9 mouse cellular contexts compared by ENCODE assay signal in the genomic region with DNA sequence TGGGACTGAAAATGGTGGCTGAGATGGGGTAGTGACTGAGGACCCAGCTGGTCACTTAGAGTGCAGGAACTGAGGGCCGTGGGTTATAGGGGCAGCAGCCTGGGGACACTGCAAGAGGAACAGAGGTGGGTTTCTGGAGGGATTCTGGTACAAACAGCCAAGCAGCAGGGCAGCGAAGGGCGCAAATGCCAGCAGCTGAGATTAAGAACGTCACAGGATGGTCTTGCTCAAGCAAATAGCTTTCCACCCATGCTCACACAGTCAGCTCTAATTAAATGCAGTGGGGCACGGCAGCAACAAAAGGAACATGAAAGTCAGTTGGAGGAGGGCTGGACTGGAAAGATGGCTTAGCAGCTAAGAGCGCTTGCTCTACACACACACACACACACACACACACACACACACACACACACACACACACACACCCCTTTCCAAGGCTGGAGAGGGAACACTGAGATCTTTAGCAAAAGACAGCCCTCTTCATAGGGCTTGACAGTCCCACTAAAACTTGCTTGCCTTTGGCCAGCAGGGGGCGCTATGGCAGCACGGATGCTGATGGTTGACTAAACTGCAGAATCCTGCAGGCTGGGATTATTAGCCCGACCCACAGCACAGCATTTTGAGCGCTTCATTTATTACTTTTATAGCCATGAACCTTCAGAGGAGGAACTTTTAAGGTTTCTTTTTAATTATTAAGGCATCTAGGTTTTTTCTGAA. TPM values are rescaled to one million over a fixed set of nuclear protein-coding genes. Genes with fewer than 3 reads are reported as not detected.
DNase-seq lines count a peak whose midpoint lies in the region; ATAC-seq and TF ChIP-seq lines count a peak whose summit lies in the region.
"Had no signal": no experiment of that assay in that cellular context is flagged by ENCODE, and none has a peak within 500 bp of the region (broad histone marks: within the 10 kb centered on the region; RNA-seq: fewer than 3 reads in every experiment).

No protein-coding gene starts in this region.

- ATAC-seq in heart, embryonic 16.5 days (replicated peaks; ENCODE audit: extremely low read depth, insufficient read depth, low FRiP score): peak; percentile 85; the same call in 1 of the 2 replicates
- ATAC-seq in liver, embryonic 13.5 days (ENCODE audit: low read depth): no peak
- peak; percentile 94 for ATAC-seq in neural tube, embryonic 12.5 days (ENCODE audit: low FRiP score, low read depth)
- peak; percentile 84; the same call in 1 of the 2 replicates for ATAC-seq in stomach, embryonic 16.5 days (ENCODE audit: insufficient read depth, low FRiP score)

- no peak overlapping the region for H3K27ac ChIP-seq in CH12.LX (ENCODE audit: insufficient read depth, low read depth)
- H3K27ac ChIP-seq in forebrain, embryonic 10.5 days: no peak overlapping the region
- H3K27ac ChIP-seq in heart, embryonic 16.5 days (ENCODE audit: low read length): no peak overlapping the region
- no peak overlapping the region for H3K27ac ChIP-seq in liver, embryonic 13.5 days
- H3K27ac ChIP-seq in neural tube, embryonic 12.5 days: no peak overlapping the region
- no peak overlapping the region for H3K27ac ChIP-seq in stomach, embryonic 16.5 days (ENCODE audit: low read length)
- H3K27ac ChIP-seq: heart, embryonic 13.5 days had no signal

- no peaks in the 10 kb centered on the region for H3K79me2 ChIP-seq in CH12.LX (replicated peaks; ENCODE audit: control insufficient read depth, extremely low read depth, insufficient read depth, poor library complexity, severe bottlenecking)

- TF ChIP-seq RAD21 in CH12.LX (IDR thresholded peaks at IDR 0.05; ENCODE audit: low read depth, low read length): peak; percentile 91

- no peak for TF ChIP-seq POLR2A in CH12.LX (IDR thresholded peaks at IDR 0.05; ENCODE audit: low read depth, low read length)

- H3K4me1 ChIP-seq in CH12.LX (ENCODE audit: control insufficient read depth in 1 of 2, insufficient read depth in 2 of 2): no peaks in the 10 kb centered on the region
- peaks cover 7% of the 10 kb centered on the region for H3K4me1 ChIP-seq in forebrain, embryonic 10.5 days
- no peaks in the 10 kb centered on the region for H3K4me1 ChIP-seq in heart, embryonic 16.5 days (ENCODE audit: control insufficient read depth, insufficient read depth, low read length)
- H3K4me1 ChIP-seq in liver, embryonic 13.5 days (replicated peaks): no peaks in the 10 kb centered on the region
- no peaks in the 10 kb centered on the region; the same call in 1 of the 2 replicates for H3K4me1 ChIP-seq in neural tube, embryonic 12.5 days
- no peaks in the 10 kb centered on the region for H3K4me1 ChIP-seq in stomach, embryonic 16.5 days (ENCODE audit: control insufficient read depth, insufficient read depth, low read length)
- H3K4me1 ChIP-seq: heart, embryonic 13.5 days had no signal

- H3K27me3 ChIP-seq in CH12.LX (replicated peaks): peaks cover 53% of the 10 kb centered on the region
- no peaks in the 10 kb centered on the region for H3K27me3 ChIP-seq in forebrain, embryonic 10.5 days (ENCODE audit: poor library complexity, severe bottlenecking)
- no peaks in the 10 kb centered on the region for H3K27me3 ChIP-seq in heart, embryonic 16.5 days (ENCODE audit: control insufficient read depth, insufficient read depth, low read length)
- no peaks in the 10 kb centered on the region for H3K27me3 ChIP-seq in liver, embryonic 13.5 days
- H3K27me3 ChIP-seq in neural tube, embryonic 12.5 days (replicated peaks): no peaks in the 10 kb centered on the region
- no peaks in the 10 kb centered on the region; the same call in 1 of the 2 replicates for H3K27me3 ChIP-seq in stomach, embryonic 16.5 days (ENCODE audit: control insufficient read depth, insufficient read depth, low read length)
- H3K27me3 ChIP-seq: heart, embryonic 13.5 days had no signal

- dilution Hi-C loops in CH12.LX (cut with MboI; ENCODE audit: extremely low pct_ligation_motif_present, extremely low pct_unique_long_range_greater_than_20kb, low sequenced_read_pairs): no loop called here

- no peak overlapping the region for H3K4me2 ChIP-seq in CH12.LX (ENCODE audit: insufficient read depth, low read depth, poor library complexity, severe bottlenecking)
- no peak overlapping the region for H3K4me2 ChIP-seq in heart, embryonic 16.5 days (ENCODE audit: low read depth, low read length)
- H3K4me2 ChIP-seq in liver, embryonic 13.5 days: no peak overlapping the region
- peak overlapping the region; percentile 25; the same call in 1 of the 2 replicates for H3K4me2 ChIP-seq in neural tube, embryonic 12.5 days (replicated peaks)
- no peak overlapping the region for H3K4me2 ChIP-seq in stomach, embryonic 16.5 days (ENCODE audit: low read depth, low read length)
- H3K4me2 ChIP-seq: heart, embryonic 13.5 days had no signal

- in situ Hi-C loops in CH12.LX (cut with MboI; ENCODE audit: low pct_ligation_motif_present, low pct_unique_long_range_greater_than_20kb, low sequenced_read_pairs): no loop called here

- TF ChIP-seq EP300 in CH12.LX (IDR thresholded peaks at IDR 0.05; ENCODE audit: low read length): no peak

- peak; percentile 79 for DNase-seq in CH12.LX (ENCODE audit: extremely low read depth)
- peak; percentile 82 for DNase-seq in c-Kit-positive CD71-negative TER-119-negative erythroid progenitor cells, embryonic 14.5 days (ENCODE audit: low read depth)
- DNase-seq in forebrain, embryonic 10.5 days (ENCODE audit: extremely low spot score, low spot score): peak; percentile 88
- DNase-seq in kidney, postnatal 25 days: peak; percentile 80 to 90
- DNase-seq in liver, embryonic 13.5 days: peak; percentile 49

- WGBS in forebrain, embryonic 10.5 days: 20% methylated on average over 9 of the region's 10 CpGs
- 32% methylated on average over 10 of the region's 10 CpGs for WGBS in heart, embryonic 16.5 days
- WGBS in liver, embryonic 13.5 days (ENCODE audit: insufficient replicate concordance): 28% methylated on average over 10 of the region's 10 CpGs
- WGBS in neural tube, embryonic 12.5 days: 26% methylated on average over 9 of the region's 10 CpGs
- WGBS in stomach, embryonic 16.5 days: 30% methylated on average over 10 of the region's 10 CpGs

- no peaks in the 10 kb centered on the region for H3K36me3 ChIP-seq in CH12.LX (replicated peaks in 1 of 2; ENCODE audit: control insufficient read depth in 1 of 2, insufficient read depth in 1 of 2, low read length in 1 of 2)
- H3K36me3 ChIP-seq in forebrain, embryonic 10.5 days (replicated peaks): no peaks in the 10 kb centered on the region
- H3K36me3 ChIP-seq in heart, embryonic 16.5 days (ENCODE audit: control insufficient read depth, insufficient read depth): no peaks in the 10 kb centered on the region
- no peaks in the 10 kb centered on the region for H3K36me3 ChIP-seq in liver, embryonic 13.5 days
- no peaks in the 10 kb centered on the region for H3K36me3 ChIP-seq in neural tube, embryonic 12.5 days
- no peaks in the 10 kb centered on the region for H3K36me3 ChIP-seq in stomach, embryonic 16.5 days (ENCODE audit: control insufficient read depth, insufficient read depth, low read length)
- H3K36me3 ChIP-seq: heart, embryonic 13.5 days had no signal

- peak; percentile 61 to 90 for TF ChIP-seq CTCF in CH12.LX (conservative IDR thresholded peaks at IDR 0.05 in 1 of 2, IDR thresholded peaks at IDR 0.05 in 1 of 2; ENCODE audit: low read depth in 2 of 2, low read length in 2 of 2)

- no peak overlapping the region for H3K9ac ChIP-seq in CH12.LX (ENCODE audit: insufficient read depth, low read depth)
- no peak overlapping the region for H3K9ac ChIP-seq in heart, embryonic 16.5 days (ENCODE audit: low read length)
- no peak overlapping the region for H3K9ac ChIP-seq in liver, embryonic 13.5 days
- no peak overlapping the region for H3K9ac ChIP-seq in neural tube, embryonic 12.5 days
- H3K9ac ChIP-seq in stomach, embryonic 16.5 days (ENCODE audit: low read length): no peak overlapping the region
- H3K9ac ChIP-seq: heart, embryonic 13.5 days had no signal

- no peaks in the 10 kb centered on the region for H3K9me3 ChIP-seq in CH12.LX (replicated peaks; ENCODE audit: low read length)
- no peaks in the 10 kb centered on the region for H3K9me3 ChIP-seq in forebrain, embryonic 10.5 days
- H3K9me3 ChIP-seq in heart, embryonic 16.5 days (replicated peaks; ENCODE audit: control insufficient read depth, low read length): no peaks in the 10 kb centered on the region
- H3K9me3 ChIP-seq in liver, embryonic 13.5 days (replicated peaks): no peaks in the 10 kb centered on the region
- H3K9me3 ChIP-seq in neural tube, embryonic 12.5 days: no peaks in the 10 kb centered on the region
- H3K9me3 ChIP-seq in stomach, embryonic 16.5 days (replicated peaks; ENCODE audit: control insufficient read depth, low read length): no peaks in the 10 kb centered on the region
- H3K9me3 ChIP-seq: heart, embryonic 13.5 days had no signal

- H3K4me3 ChIP-seq in CH12.LX (replicated peaks in 1 of 3; ENCODE audit: low read depth in 2 of 3, low read length in 2 of 3, poor library complexity in 1 of 3): no peak overlapping the region
- H3K4me3 ChIP-seq in forebrain, embryonic 10.5 days: no peak overlapping the region
- H3K4me3 ChIP-seq in heart, embryonic 16.5 days (ENCODE audit: low read length): no peak overlapping the region
- no peak overlapping the region for H3K4me3 ChIP-seq in liver, embryonic 13.5 days (replicated peaks)
- no peak overlapping the region for H3K4me3 ChIP-seq in neural tube, embryonic 12.5 days
- no peak overlapping the region for H3K4me3 ChIP-seq in stomach, embryonic 16.5 days (replicated peaks; ENCODE audit: low read length)
- H3K4me3 ChIP-seq: heart, embryonic 13.5 days had no signal

TF ChIP-seq in CH12.LX, 34 proteins besides CTCF, POLR2A, EP300 and RAD21:
- TF ChIP-seq ZC3H11A (IDR thresholded peaks at IDR 0.05; ENCODE audit: low read depth, low read length) (peak; percentile 51), MAFK (IDR thresholded peaks at IDR 0.05; ENCODE audit: insufficient replicate concordance, low read length) (0 out of 2 replicates have a peak, but pooled peaks have one; percentile 39), IRF4 (IDR thresholded peaks at IDR 0.05; ENCODE audit: low read depth, low read length) (0 out of 2 replicates have a peak, but pooled peaks have one; percentile 14), SMC3 (IDR thresholded peaks at IDR 0.05; ENCODE audit: low read depth, low read length) (peak; percentile 88), JUND (conservative IDR thresholded peaks at IDR 0.05; ENCODE audit: low read depth, low read length) (no peak)
TF ChIP-seq in CH12.LX: peak in this region for 4.

RNA-seq across cellular contexts. Expression of gene Slc35f5, which starts 46.9 kb away (rescaled TPM):
- 4.7 and 6.0 TPM in 2 replicates for total RNA-seq in CH12.LX (2012; rRNA removed)
- total RNA-seq in CH12.LX (2014; rRNA removed): 3.5 and 5.8 TPM in 2 replicates
- polyA plus RNA-seq in CH12.LX (2012; ENCODE audit: insufficient read length, low read depth): 3.9 and 4.6 TPM in 2 replicates
- polyA plus RNA-seq in forebrain, embryonic 10.5 days (2016; fragmentation: Nextera tagmentation; extraction: Ambion mirVana): 18.1 and 20.4 TPM in 2 replicates
- polyA plus RNA-seq in heart, embryonic 16.5 days (2015; fragmentation: Nextera tagmentation; extraction: Ambion mirVana): 93.2 and 97.2 TPM in 2 replicates
- 18.5 and 22.2 TPM in 2 replicates for polyA plus RNA-seq in liver, embryonic 13.5 days (2015; fragmentation: Nextera tagmentation; extraction: Ambion mirVana)
- polyA plus RNA-seq in neural tube, embryonic 12.5 days (2016; fragmentation: Nextera tagmentation; extraction: Ambion mirVana): 28.3 and 30.8 TPM in 2 replicates
- polyA plus RNA-seq in stomach, embryonic 16.5 days (2015; fragmentation: Nextera tagmentation; extraction: Ambion mirVana): 69.2 and 71.5 TPM in 2 replicates
